Mouse (Mus musculus): ENCODE measurements around the gene Cdkn3. TPM values are rescaled to one million over a fixed set of nuclear protein-coding genes. Genes with fewer than 3 reads are reported as not detected.
A peak's percentile ranks its signal among the peaks of the same experiment; 100 is the strongest.
"Not testable (repeated sequence)": the region's sequence is repeated elsewhere in the genome, so short reads cannot be mapped to it uniquely, and the experiment has no call there.

Cdkn3 gene
- polyA plus RNA-seq, 1 experiment from 2014 or later = 48.8 TPM

DNA sequence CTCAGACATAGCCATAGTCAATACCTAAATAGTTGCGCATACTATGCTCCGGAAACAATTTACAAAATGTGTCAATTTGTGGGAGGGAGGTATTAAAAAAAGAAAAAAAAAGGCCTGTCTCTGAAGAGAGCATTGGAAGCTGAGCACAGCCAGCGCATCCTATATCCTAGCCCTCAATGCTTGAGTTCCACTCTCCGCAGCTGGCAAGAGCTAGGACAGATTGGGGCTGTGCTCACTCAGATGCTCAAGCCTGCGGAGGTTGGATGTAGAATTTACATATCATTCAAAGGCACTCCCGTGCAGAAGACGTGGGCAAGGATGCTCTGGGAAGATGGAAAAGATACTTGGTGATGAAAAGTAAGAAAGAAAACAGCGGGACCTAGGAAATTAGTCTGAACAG, 14.9 kb upstream of the Cdkn3 start:
- H3K9me3 ChIP-seq (replicated peaks) = no peaks in the 10 kb centered on the region
- H3K4me2 ChIP-seq = no peak overlapping the region
- WGBS = 83% methylated on average over 8 of the region's 8 CpGs
- H3K9ac ChIP-seq = no peak overlapping the region
- no peak overlapping the region for H3K4me3 ChIP-seq
- no peaks in the 10 kb centered on the region for H3K36me3 ChIP-seq
- no peak for ATAC-seq (ENCODE audit: insufficient number of reproducible peaks, low FRiP score)
- no peaks in the 10 kb centered on the region for H3K4me1 ChIP-seq (replicated peaks)
- no peaks in the 10 kb centered on the region for H3K27me3 ChIP-seq (replicated peaks)
- no peak overlapping the region for H3K27ac ChIP-seq (ENCODE audit: poor library complexity, severe bottlenecking)

DNA sequence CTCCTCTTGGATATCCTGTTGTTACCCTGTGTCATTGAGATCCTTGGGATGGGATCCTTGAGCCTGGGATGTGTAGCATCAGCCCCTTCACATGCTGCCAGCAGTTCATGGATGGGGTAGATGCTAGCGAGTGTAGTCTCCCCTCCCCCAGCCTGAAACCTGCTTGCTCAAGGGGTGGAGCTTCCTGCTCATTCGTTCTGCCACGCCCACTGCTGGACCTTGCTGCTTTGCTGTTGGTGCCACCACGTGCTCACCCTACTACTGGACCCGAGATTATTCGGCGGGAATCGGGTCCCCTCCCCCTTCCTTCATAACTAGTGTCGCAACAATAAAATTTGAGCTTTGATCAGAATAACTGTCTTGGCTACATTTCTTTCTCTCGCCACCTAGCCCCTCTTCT, 6.0 kb upstream of the Cdkn3 start:
- not testable (repeated sequence) for ATAC-seq (ENCODE audit: insufficient number of reproducible peaks, low FRiP score); H3K36me3 ChIP-seq; H3K4me1 ChIP-seq (replicated peaks); H3K9me3 ChIP-seq (replicated peaks); H3K4me3 ChIP-seq; H3K4me2 ChIP-seq; H3K27ac ChIP-seq (ENCODE audit: poor library complexity, severe bottlenecking); H3K9ac ChIP-seq; H3K27me3 ChIP-seq (replicated peaks)
- 69% methylated on average over 10 of the region's 10 CpGs for WGBS

DNA sequence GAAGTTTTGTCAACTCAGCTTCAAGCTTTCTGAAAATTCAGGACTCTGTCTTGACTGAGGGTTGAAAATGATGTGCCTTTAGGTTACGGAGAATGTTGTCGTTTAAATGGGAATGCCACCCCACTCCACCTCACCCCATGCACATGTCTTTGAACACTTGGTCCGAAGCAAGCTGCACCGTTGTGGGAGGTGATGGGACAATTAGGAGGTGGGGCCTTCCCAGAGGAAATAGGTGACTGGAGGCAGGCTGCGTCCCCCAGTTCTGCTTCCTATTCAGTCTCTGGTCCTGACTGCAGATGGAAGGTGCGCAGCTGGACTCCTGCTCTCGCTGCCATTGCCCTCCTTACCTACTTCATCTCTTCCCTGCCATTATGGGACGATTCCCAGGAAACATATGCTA, 4.5 kb upstream of the Cdkn3 start:
- 90% methylated on average over 8 of the region's 8 CpGs for WGBS
- H3K4me1 ChIP-seq (replicated peaks) = peaks cover 1% of the 10 kb centered on the region
- no peak overlapping the region for H3K4me2 ChIP-seq
- no peak for ATAC-seq (ENCODE audit: insufficient number of reproducible peaks, low FRiP score)
- H3K36me3 ChIP-seq = no peaks in the 10 kb centered on the region
- no peak overlapping the region for H3K27ac ChIP-seq (ENCODE audit: poor library complexity, severe bottlenecking)
- H3K9ac ChIP-seq = no peak overlapping the region
- H3K27me3 ChIP-seq (replicated peaks) = no peaks in the 10 kb centered on the region
- no peaks in the 10 kb centered on the region; the same call in 1 of the 2 replicates for H3K9me3 ChIP-seq (replicated peaks)
- H3K4me3 ChIP-seq = no peak overlapping the region

DNA sequence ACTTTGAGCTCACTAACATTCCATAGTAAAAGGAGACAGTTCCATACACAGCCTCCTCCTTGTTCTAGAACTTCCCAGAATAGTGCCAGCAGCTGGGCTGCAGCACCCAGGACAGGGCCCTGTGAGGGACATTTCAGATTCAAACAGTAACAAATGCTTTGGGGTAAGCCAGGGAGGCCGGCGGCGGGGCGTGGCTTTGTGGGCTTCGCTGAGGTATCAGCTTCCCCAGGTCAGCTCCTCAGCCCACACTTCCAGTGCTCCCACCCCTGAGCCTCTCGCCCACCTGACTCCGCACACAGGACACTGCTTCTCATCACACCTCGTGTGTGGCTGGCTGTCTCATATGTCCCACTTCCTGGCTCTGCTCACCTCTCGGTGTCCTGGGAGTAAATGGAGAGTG, 2.6 kb upstream of the Cdkn3 start:
- no peak overlapping the region for H3K4me2 ChIP-seq
- WGBS = 58% methylated on average over 9 of the region's 9 CpGs
- no peak overlapping the region for H3K9ac ChIP-seq
- H3K4me3 ChIP-seq = no peak overlapping the region
- no peaks in the 10 kb centered on the region for H3K36me3 ChIP-seq
- H3K27me3 ChIP-seq (replicated peaks) = no peaks in the 10 kb centered on the region
- no peak for ATAC-seq (ENCODE audit: insufficient number of reproducible peaks, low FRiP score)
- H3K27ac ChIP-seq (ENCODE audit: poor library complexity, severe bottlenecking) = no peak overlapping the region
- no peaks in the 10 kb centered on the region; the same call in 1 of the 2 replicates for H3K9me3 ChIP-seq (replicated peaks)
- peaks cover 13% of the 10 kb centered on the region for H3K4me1 ChIP-seq (replicated peaks)

DNA sequence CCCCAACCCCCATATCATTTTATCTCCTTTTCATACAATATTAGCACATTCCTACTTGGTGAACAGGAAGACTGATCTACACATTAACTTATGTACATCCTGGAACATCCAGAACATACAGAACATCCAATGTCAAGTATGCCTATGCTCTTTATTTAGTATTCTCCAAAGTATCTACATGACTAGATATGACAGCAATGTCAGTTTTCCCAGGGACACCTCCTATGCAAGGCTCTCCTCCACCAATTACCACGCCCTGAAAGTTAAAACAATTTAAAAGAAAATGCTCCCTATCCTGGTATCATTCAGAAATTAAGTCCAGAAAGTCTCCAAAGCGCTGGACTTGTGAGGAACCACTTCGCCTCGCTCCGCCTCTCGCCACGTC, 379 bp upstream of the Cdkn3 start:
- WGBS = 3% methylated on average over 7 of the region's 7 CpGs
- Histone ChIP-seq H3K27me3 (replicated peaks) (no peaks in the 10 kb centered on the region), H3K4me1 (replicated peaks) (peaks cover 13% of the 10 kb centered on the region), H3K4me2 (peak overlapping the region; percentile 96), H3K4me3 (peak overlapping the region; percentile 76), H3K9ac (no peak overlapping the region), H3K36me3 (peaks cover 14% of the 10 kb centered on the region), H3K9me3 (replicated peaks) (no peaks in the 10 kb centered on the region; the same call in 1 of the 2 replicates), H3K27ac (ENCODE audit: poor library complexity, severe bottlenecking) (no peak overlapping the region)
- ATAC-seq (ENCODE audit: insufficient number of reproducible peaks, low FRiP score) = no peak

DNA sequence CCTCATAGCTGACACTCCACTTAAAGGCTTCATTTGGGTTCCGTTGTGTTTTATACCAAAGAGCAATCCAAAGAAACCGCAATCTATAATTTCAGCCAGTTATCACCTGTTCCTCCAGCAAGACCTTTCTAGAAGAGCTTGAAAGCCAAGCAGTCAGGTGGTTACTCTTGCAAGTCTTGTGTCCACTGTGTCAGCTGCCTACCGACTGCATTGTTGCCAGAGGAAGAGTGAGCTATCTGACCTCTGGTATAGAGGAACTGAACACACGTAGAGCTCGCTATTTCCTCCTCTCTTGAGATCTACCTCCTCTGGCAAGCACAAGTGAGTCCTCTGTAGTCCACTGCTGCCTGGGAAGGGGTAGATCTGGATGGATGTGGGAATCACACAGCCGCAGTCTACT, 845 bp downstream of the Cdkn3 start:
- ATAC-seq (ENCODE audit: insufficient number of reproducible peaks, low FRiP score) = no peak
- WGBS = 44% methylated on average over 6 of the region's 6 CpGs
- no peaks in the 10 kb centered on the region; the same call in 1 of the 2 replicates for H3K9me3 ChIP-seq (replicated peaks)
- no peak overlapping the region for H3K27ac ChIP-seq (ENCODE audit: poor library complexity, severe bottlenecking)
- H3K9ac ChIP-seq = peak overlapping the region; percentile 80
- no peaks in the 10 kb centered on the region for H3K27me3 ChIP-seq (replicated peaks)
- peaks cover 20% of the 10 kb centered on the region for H3K36me3 ChIP-seq
- H3K4me2 ChIP-seq = peak overlapping the region; percentile 96
- H3K4me1 ChIP-seq (replicated peaks) = peaks cover 13% of the 10 kb centered on the region
- H3K4me3 ChIP-seq = peak overlapping the region; percentile 76

DNA sequence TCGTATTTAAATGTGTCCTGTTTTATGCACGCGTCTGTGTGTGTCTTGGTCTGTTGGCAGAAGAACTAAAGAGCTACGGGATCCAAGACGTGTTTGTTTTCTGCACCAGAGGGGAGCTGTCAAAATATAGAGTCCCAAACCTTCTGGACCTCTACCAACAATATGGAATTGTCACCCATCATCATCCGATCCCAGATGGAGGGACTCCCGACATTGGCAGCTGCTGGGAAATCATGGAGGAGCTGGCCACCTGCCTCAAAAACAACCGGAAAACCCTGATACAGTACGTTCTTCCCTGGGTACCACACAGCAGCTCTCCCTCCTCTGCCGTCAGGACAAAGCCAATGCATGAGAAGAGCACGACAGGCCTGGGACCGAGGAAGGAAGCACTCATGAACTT, 6.8 kb downstream of the Cdkn3 start:
- no peak for ATAC-seq (ENCODE audit: insufficient number of reproducible peaks, low FRiP score)
- WGBS = 84% methylated on average over 12 of the region's 12 CpGs

DNA sequence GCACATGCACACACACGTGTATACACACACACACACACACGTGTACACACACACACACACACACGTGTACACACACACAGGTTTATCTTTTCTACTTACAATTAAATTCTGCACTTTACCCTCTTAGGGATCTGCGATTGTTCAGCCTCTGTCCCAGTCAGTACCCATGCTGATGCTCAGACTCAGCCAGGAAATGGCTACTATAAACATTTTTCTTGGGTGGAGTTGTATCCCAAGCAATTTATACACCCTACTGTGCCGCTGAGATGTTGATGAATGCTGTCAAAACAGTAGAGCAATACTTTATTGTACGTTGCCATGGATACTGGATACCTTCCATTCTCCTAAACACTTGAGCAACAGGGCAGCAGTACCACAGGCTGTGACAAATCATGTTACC, 9.7 kb downstream of the Cdkn3 start:
- Histone ChIP-seq H3K4me2 (no peak overlapping the region), H3K27ac (ENCODE audit: poor library complexity, severe bottlenecking) (no peak overlapping the region), H3K36me3 (peaks cover 69% of the 10 kb centered on the region), H3K27me3 (replicated peaks) (no peaks in the 10 kb centered on the region), H3K9ac (no peak overlapping the region), H3K4me1 (replicated peaks) (0 out of 2 replicates have a peak, but pooled peaks cover 3% of the 10 kb centered on the region), H3K4me3 (no peak overlapping the region), H3K9me3 (replicated peaks) (no peaks in the 10 kb centered on the region)
- 84% methylated on average over 6 of the region's 6 CpGs for WGBS
- ATAC-seq (ENCODE audit: insufficient number of reproducible peaks, low FRiP score) = no peak

More for the DNA sequence above, 6.8 kb downstream of the Cdkn3 start:
- Histone ChIP-seq H3K9me3 (replicated peaks) (no peaks in the 10 kb centered on the region), H3K4me3 (no peak overlapping the region), H3K4me2 (no peak overlapping the region), H3K9ac (no peak overlapping the region; the same call in 1 of the 2 replicates), H3K36me3 (peaks cover 64% of the 10 kb centered on the region), H3K27me3 (replicated peaks) (no peaks in the 10 kb centered on the region), H3K27ac (ENCODE audit: poor library complexity, severe bottlenecking) (no peak overlapping the region), H3K4me1 (replicated peaks) (0 out of 2 replicates have a peak, but pooled peaks cover 3% of the 10 kb centered on the region)

DNA sequence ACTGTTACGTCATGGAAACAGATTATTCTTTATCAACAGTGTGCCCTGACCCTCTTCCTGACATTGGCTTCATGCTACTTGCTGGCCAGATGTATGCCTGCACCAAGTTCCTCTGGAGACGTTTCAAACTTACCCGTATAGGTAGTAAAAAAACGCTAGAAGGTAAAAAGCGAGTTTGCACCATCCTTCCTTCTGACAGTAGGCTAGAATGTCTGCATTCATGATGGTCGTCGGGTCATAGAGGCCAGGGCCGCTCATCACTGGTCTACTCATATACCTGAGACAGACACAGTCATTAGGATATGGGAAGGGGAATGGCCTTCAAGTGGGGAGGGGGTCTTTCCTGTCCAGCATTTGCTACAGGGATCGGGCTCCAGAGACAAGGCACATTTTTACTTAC, 18.4 kb downstream of the Cdkn3 start:
- peaks cover 4% of the 10 kb centered on the region for H3K9me3 ChIP-seq (replicated peaks)
- peaks cover 83% of the 10 kb centered on the region for H3K36me3 ChIP-seq
- no peaks in the 10 kb centered on the region for H3K27me3 ChIP-seq (replicated peaks)
- no peaks in the 10 kb centered on the region for H3K4me1 ChIP-seq (replicated peaks)
- WGBS = 95% methylated on average over 9 of the region's 9 CpGs
- no peak overlapping the region for H3K4me2 ChIP-seq
- no peak overlapping the region for H3K4me3 ChIP-seq
- no peak for ATAC-seq (ENCODE audit: insufficient number of reproducible peaks, low FRiP score)
- no peak overlapping the region for H3K9ac ChIP-seq
- no peak overlapping the region for H3K27ac ChIP-seq (ENCODE audit: poor library complexity, severe bottlenecking)

DNA sequence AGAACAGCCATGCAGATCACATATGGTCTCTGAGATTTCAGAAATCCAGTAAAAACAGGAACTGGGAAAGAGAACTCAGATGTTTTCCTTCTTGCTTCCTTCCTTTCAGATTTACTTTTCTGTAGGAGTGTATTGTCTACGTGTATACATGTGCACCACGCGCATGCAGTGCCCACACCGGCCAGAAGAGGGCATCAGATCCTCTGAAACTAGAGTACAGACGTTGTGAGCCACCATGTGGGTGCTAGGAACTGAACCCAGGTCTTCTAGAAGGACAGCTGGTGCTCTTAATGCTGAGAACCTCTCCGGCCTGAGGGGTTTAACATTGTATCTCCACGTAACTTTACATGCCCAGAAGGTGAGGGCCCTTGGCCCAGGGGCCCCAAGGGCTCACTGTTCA, 18.9 kb downstream of the Cdkn3 start:
- Histone ChIP-seq H3K4me1 (replicated peaks) (0 out of 2 replicates have a peak, but pooled peaks cover under 1% of the 10 kb centered on the region), H3K27ac (ENCODE audit: poor library complexity, severe bottlenecking) (no peak overlapping the region), H3K9me3 (replicated peaks) (peaks cover 4% of the 10 kb centered on the region), H3K9ac (no peak overlapping the region), H3K4me2 (no peak overlapping the region), H3K27me3 (replicated peaks) (no peaks in the 10 kb centered on the region), H3K4me3 (no peak overlapping the region), H3K36me3 (peaks cover 82% of the 10 kb centered on the region)
- ATAC-seq (ENCODE audit: insufficient number of reproducible peaks, low FRiP score) = no peak
- 93% methylated on average over 7 of the region's 7 CpGs for WGBS

DNA sequence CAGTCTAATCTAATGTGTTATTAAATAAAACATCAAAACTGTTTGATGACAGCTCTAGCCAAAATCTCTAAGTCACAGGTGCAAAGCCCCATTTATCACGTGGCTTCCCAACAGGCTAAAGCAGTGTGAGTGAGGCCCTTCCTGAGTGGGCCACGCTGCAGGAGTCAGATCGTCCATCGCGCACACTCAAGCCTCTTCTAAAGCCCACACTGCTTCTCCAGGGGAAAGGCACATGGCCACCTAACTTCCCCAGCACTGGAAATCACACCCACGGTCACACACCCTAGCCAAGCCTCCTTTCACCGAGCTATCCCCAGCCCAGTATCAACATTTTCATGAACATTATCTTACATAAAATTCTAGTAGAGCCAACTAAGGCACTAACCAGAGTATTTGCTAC, 20.7 kb downstream of the Cdkn3 start:
- Histone ChIP-seq H3K27me3 (replicated peaks) (no peaks in the 10 kb centered on the region), H3K4me1 (replicated peaks) (peaks cover 11% of the 10 kb centered on the region; the same call in 1 of the 2 replicates), H3K9me3 (replicated peaks) (peaks cover 4% of the 10 kb centered on the region), H3K9ac (no peak overlapping the region), H3K36me3 (peaks cover 73% of the 10 kb centered on the region), H3K4me3 (no peak overlapping the region), H3K4me2 (no peak overlapping the region), H3K27ac (ENCODE audit: poor library complexity, severe bottlenecking) (no peak overlapping the region)
- no peak for ATAC-seq (ENCODE audit: insufficient number of reproducible peaks, low FRiP score)
- WGBS = 91% methylated on average over 7 of the region's 7 CpGs

DNA sequence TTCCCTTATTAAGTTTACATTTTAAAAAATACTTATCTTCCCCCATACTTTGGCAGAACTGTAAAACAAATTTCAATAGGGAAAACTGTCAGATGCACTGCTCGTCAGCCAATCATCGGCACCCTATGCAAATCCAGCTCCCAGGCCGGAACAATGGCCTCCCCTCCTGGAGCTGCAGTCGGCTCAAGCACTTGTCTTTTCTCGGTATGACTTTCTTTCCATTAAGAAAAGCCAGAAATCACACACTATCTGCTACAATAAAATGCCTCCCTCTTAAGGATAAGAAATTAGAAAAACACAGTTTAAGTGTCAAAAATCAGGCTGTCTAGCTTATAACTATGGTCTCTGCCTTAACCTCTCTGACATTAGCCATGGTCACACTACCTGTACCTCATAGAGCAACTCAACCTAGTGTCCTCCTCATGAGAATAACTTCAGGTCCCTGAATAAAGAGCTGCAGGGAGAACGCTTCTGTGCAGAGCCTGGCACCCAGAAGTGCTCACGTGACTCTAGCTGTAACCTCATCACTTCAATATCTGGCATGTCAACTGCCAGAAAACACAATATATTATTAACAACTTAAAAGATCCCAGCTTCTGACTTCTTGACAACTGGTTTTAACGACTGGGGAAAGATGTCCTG, 22.0 kb downstream of the Cdkn3 start:
- WGBS = 83% methylated on average over 8 of the region's 8 CpGs
- Histone ChIP-seq H3K4me3 (no peak overlapping the region), H3K27me3 (replicated peaks) (no peaks in the 10 kb centered on the region), H3K36me3 (peaks cover 62% of the 10 kb centered on the region), H3K9me3 (replicated peaks) (peaks cover 4% of the 10 kb centered on the region), H3K27ac (ENCODE audit: poor library complexity, severe bottlenecking) (no peak overlapping the region), H3K9ac (no peak overlapping the region), H3K4me1 (replicated peaks) (peaks cover 18% of the 10 kb centered on the region), H3K4me2 (no peak overlapping the region)
- ATAC-seq (ENCODE audit: insufficient number of reproducible peaks, low FRiP score) = no peak

Data from heart, embryonic 12.5 days (tissue).